Mouse (Mus musculus) thymus, postnatal 10 days (tissue): ENCODE measurements around the gene Rplp0.

ENCODE experiments used
- DNase-seq, 2 experiments: peaks; one replicate each; pipeline ENCODE4 v3.0.0; 2021; ENCODE audit warnings: low spot score in 2 of 2

The Rplp0 gene

DNA sequence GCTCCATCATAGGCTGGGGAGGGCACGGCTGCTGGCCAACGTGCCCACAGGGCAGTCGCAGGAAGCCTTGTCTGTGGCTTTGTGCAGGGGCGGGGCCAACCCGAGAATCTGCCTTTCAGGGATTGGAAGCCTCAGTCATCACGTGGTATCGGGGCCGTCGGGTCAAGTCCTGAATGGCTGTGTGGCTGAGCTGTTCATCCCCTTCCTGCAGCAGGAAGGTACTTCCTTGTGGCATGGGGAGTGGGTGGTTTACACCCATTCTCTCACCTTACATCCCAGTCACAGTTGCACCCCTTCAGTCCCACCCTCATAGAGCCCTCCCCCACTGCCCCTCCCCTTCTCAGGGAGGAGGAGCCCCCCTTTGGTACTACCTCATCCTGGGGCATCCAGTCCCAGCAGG is 22.4 kb downstream of the Rplp0 start:
- no peak for DNase-seq

DNA sequence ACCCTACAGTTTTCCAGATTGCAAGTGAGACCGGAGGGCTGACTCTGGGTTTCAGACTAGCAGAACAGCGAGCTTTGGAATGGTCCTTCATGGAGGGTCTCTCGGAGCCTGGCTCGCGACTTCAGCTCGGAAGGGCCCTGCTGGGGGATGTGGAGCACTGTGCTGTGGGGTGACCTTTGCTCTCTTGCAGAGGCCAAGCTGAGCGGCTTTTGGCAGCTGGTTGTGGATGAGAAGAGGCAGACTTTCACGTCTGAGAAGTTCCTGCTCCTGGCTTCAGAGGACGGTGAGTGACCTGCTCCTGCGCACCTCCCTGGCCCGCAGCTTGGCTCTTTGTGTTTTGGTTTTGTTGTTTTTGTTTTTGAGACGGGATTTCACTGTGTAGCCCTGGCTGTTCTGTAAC is 26.3 kb downstream of the Rplp0 start:
- no peak for DNase-seq

DNA sequence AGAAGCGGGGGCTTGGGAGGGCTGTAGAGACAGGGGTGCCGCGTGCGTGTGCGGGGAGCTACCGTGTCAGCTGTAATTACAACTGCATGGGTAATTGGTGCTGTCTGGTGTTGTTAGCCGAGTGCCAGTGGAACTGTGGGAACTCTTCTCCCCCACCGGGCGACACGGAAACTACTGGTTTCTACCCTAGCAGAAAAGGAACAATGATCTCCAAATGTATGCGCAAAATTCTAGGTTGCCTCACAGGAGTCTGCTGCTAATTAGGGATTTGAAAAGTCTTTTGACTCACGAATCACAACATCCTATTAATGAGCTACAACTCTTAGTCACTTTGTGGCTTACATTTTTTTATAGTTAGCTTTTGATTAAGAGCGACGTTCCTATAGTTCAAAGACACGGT is 26.9 kb downstream of the Rplp0 start:
- DNase-seq, result no peak

GRCm38 (mm10) chr5:115586780-115587179 is 27.5 kb downstream of the Rplp0 start:
- DNase-seq, result no peak

DNA sequence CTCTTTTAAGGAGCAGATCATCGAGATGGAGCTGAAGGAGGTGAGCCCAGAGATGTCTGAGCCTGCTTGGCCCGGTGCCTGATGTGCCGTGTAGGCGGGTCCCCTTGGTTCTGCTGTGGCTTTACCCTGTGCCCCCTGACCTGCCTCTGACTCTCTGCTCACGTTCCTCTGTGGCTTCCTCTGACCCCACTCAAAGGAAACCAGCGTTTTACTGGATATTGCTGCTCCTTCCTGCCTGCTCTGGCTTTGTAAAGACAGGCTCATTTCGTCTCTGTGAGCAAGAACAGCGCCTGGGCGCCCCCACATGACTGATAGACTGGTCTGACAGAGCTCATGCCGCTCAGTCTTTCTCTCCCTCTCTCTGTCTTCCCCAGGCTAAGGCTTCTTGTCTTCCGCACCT is 31.8 kb downstream of the Rplp0 start:
- no peak for DNase-seq

GRCm38 (mm10) chr5:115591506-115591905 is 32.2 kb downstream of the Rplp0 start:
- DNase-seq, result no peak

DNA sequence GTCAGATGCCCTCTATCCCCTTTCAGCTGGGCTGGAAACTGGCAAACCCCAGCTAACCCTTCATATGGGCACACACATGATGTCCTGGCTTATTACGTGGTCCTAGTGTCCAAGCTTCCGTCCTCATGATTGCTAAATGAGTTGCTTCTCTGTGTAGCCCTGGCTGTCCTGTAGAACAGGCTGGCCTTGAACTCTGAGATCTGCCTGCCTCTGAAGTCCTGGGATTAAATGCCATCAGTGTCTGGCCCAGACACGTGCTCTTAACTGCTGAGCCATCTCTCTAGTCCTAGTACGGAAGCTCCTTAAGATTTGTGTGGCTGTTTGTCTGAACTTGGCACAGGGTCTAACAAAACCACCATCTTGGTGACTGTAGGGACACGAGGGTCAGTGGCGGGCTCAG is 44.3 kb downstream of the Rplp0 start:
- DNase-seq, result no peak

GRCm38 (mm10) chr5:115611566-115611965 is 52.3 kb downstream of the Rplp0 start:
- DNase-seq, result no peak
